Mouse (Mus musculus): ENCODE measurements around the gene Tas1r2. TPM values are rescaled to one million over a fixed set of nuclear protein-coding genes. Genes with fewer than 3 reads are reported as not detected.

Gene Tas1r2
- polyA plus RNA-seq (2014; fragmentation: Nextera tagmentation; extraction: Ambion mirVana), result not detected in 2 replicates

- no peak within 1 kb of the TSS for H3K9ac ChIP-seq (ENCODE audit: low read length)
- ATAC-seq (ENCODE audit: insufficient read depth, low FRiP score, low TSS enrichment) (no peak), DNase-seq (ENCODE audit: low spot score) (no peak)
- no peak within 1 kb of the TSS for H3K27ac ChIP-seq (ENCODE audit: low read depth, low read length)
- no peaks in the 10 kb centered on the region for H3K27me3 ChIP-seq (ENCODE audit: control insufficient read depth, insufficient read depth, low read length)
- H3K4me1 ChIP-seq (ENCODE audit: control insufficient read depth, insufficient read depth, low read length), result no peaks in the 10 kb centered on the region
- H3K9me3 ChIP-seq (ENCODE audit: control insufficient read depth, low read length), result no peaks in the 10 kb centered on the region
- WGBS, result 88% methylated on average over 8 of the region's 8 CpGs
- no peak within 1 kb of the TSS for H3K4me2 ChIP-seq (ENCODE audit: low read depth)
- H3K4me3 ChIP-seq (ENCODE audit: low read depth, low read length), result no peak within 1 kb of the TSS
- peaks cover 2% of the 10 kb centered on the region for H3K36me3 ChIP-seq (ENCODE audit: control insufficient read depth, insufficient read depth, low read length)
Observed at GRCm38 (mm10) chr4:139653238-139653637, at the start of gene Tas1r2. Tas1r2 (plus strand) TSS chr4:139653538.

- peaks cover 2% of the 10 kb centered on the region; the same call in 1 of the 2 replicates for H3K4me1 ChIP-seq (ENCODE audit: control insufficient read depth, insufficient read depth, low read length)
- peaks cover 3% of the 10 kb centered on the region; the same call in 1 of the 2 replicates for H3K36me3 ChIP-seq (ENCODE audit: control insufficient read depth, insufficient read depth, low read length)
- H3K9me3 ChIP-seq (ENCODE audit: control insufficient read depth, low read length), result no peaks in the 10 kb centered on the region
- H3K9ac ChIP-seq (ENCODE audit: low read length), result no peak overlapping the region
- DNase-seq (ENCODE audit: low spot score), result no peak
- no peak for ATAC-seq (ENCODE audit: insufficient read depth, low FRiP score, low TSS enrichment)
- H3K27me3 ChIP-seq (ENCODE audit: control insufficient read depth, insufficient read depth, low read length), result no peaks in the 10 kb centered on the region
- H3K27ac ChIP-seq (ENCODE audit: low read depth, low read length), result no peak overlapping the region
- no peak overlapping the region for H3K4me2 ChIP-seq (ENCODE audit: low read depth)
- no peak overlapping the region for H3K4me3 ChIP-seq (ENCODE audit: low read depth, low read length)
- 91% methylated on average over 11 of the region's 11 CpGs for WGBS
Observed at GRCm38 (mm10) chr4:139605216-139605615, 48.1 kb upstream of the Tas1r2 start.

GRCm38 (mm10) chr4:139606732-139607131, 46.6 kb upstream of the Tas1r2 start:
- ATAC-seq (ENCODE audit: insufficient read depth, low FRiP score, low TSS enrichment) (no peak), DNase-seq (ENCODE audit: low spot score) (no peak)
- no peak overlapping the region for H3K4me2 ChIP-seq (ENCODE audit: low read depth)
- no peaks in the 10 kb centered on the region for H3K9me3 ChIP-seq (ENCODE audit: control insufficient read depth, low read length)
- 93% methylated on average over 5 of the region's 5 CpGs for WGBS
- H3K4me1 ChIP-seq (ENCODE audit: control insufficient read depth, insufficient read depth, low read length), result 0 out of 2 replicates have a peak, but pooled peaks cover 2% of the 10 kb centered on the region
- H3K27ac ChIP-seq (ENCODE audit: low read depth, low read length), result no peak overlapping the region
- no peaks in the 10 kb centered on the region for H3K27me3 ChIP-seq (ENCODE audit: control insufficient read depth, insufficient read depth, low read length)
- H3K4me3 ChIP-seq (ENCODE audit: low read depth, low read length), result no peak overlapping the region
- H3K9ac ChIP-seq (ENCODE audit: low read length), result no peak overlapping the region
- H3K36me3 ChIP-seq (ENCODE audit: control insufficient read depth, insufficient read depth, low read length), result peaks cover 3% of the 10 kb centered on the region; the same call in 1 of the 2 replicates

- Histone ChIP-seq H3K4me3 (ENCODE audit: low read depth, low read length) (no peak overlapping the region), H3K27ac (ENCODE audit: low read depth, low read length) (no peak overlapping the region), H3K36me3 (ENCODE audit: control insufficient read depth, insufficient read depth, low read length) (peaks cover 14% of the 10 kb centered on the region), H3K9me3 (ENCODE audit: control insufficient read depth, low read length) (no peaks in the 10 kb centered on the region), H3K9ac (ENCODE audit: low read length) (no peak overlapping the region), H3K27me3 (ENCODE audit: control insufficient read depth, insufficient read depth, low read length) (no peaks in the 10 kb centered on the region), H3K4me1 (ENCODE audit: control insufficient read depth, insufficient read depth, low read length) (no peaks in the 10 kb centered on the region), H3K4me2 (ENCODE audit: low read depth) (no peak overlapping the region)
- ATAC-seq (ENCODE audit: insufficient read depth, low FRiP score, low TSS enrichment), result no peak
- DNase-seq (ENCODE audit: low spot score), result no peak
- WGBS, result 79% methylated on average over 4 of the region's 4 CpGs
Observed at GRCm38 (mm10) chr4:139608975-139609374, 44.4 kb upstream of the Tas1r2 start.

GRCm38 (mm10) chr4:139610954-139611353, 42.4 kb upstream of the Tas1r2 start:
- H3K27ac ChIP-seq (ENCODE audit: low read depth, low read length), result 0 out of 2 replicates have a peak overlapping the region, but pooled peaks have one; percentile 15
- H3K4me3 ChIP-seq (ENCODE audit: low read depth, low read length), result no peak overlapping the region
- ATAC-seq (ENCODE audit: insufficient read depth, low FRiP score, low TSS enrichment) (no peak), DNase-seq (ENCODE audit: low spot score) (no peak)
- H3K4me1 ChIP-seq (ENCODE audit: control insufficient read depth, insufficient read depth, low read length), result no peaks in the 10 kb centered on the region
- H3K36me3 ChIP-seq (ENCODE audit: control insufficient read depth, insufficient read depth, low read length), result peaks cover 18% of the 10 kb centered on the region
- H3K9me3 ChIP-seq (ENCODE audit: control insufficient read depth, low read length), result no peaks in the 10 kb centered on the region
- H3K9ac ChIP-seq (ENCODE audit: low read length), result no peak overlapping the region
- H3K27me3 ChIP-seq (ENCODE audit: control insufficient read depth, insufficient read depth, low read length), result no peaks in the 10 kb centered on the region
- WGBS, result 67% methylated on average over 6 of the region's 6 CpGs
- H3K4me2 ChIP-seq (ENCODE audit: low read depth), result no peak overlapping the region

- Histone ChIP-seq H3K27me3 (ENCODE audit: control insufficient read depth, insufficient read depth, low read length) (no peaks in the 10 kb centered on the region), H3K27ac (ENCODE audit: low read depth, low read length) (no peak overlapping the region), H3K4me2 (ENCODE audit: low read depth) (peak overlapping the region; percentile 3; the same call in 1 of the 2 replicates), H3K36me3 (ENCODE audit: control insufficient read depth, insufficient read depth, low read length) (peaks cover 18% of the 10 kb centered on the region), H3K9ac (ENCODE audit: low read length) (no peak overlapping the region), H3K9me3 (ENCODE audit: control insufficient read depth, low read length) (no peaks in the 10 kb centered on the region), H3K4me3 (ENCODE audit: low read depth, low read length) (no peak overlapping the region), H3K4me1 (ENCODE audit: control insufficient read depth, insufficient read depth, low read length) (no peaks in the 10 kb centered on the region)
- DNase-seq (ENCODE audit: low spot score), result peak; percentile 84
- 4% methylated on average over 10 of the region's 10 CpGs for WGBS
- peak; percentile 35; the same call in 1 of the 2 replicates for ATAC-seq (ENCODE audit: insufficient read depth, low FRiP score, low TSS enrichment)
Observed at GRCm38 (mm10) chr4:139611542-139611953, 41.8 kb upstream of the Tas1r2 start.

- peaks cover 14% of the 10 kb centered on the region for H3K36me3 ChIP-seq (ENCODE audit: control insufficient read depth, insufficient read depth, low read length)
- H3K4me3 ChIP-seq (ENCODE audit: low read depth, low read length), result no peak overlapping the region
- 90% methylated on average over 21 of the region's 21 CpGs for WGBS
- no peak for ATAC-seq (ENCODE audit: insufficient read depth, low FRiP score, low TSS enrichment)
- H3K27me3 ChIP-seq (ENCODE audit: control insufficient read depth, insufficient read depth, low read length), result no peaks in the 10 kb centered on the region
- H3K4me2 ChIP-seq (ENCODE audit: low read depth), result no peak overlapping the region
- H3K9ac ChIP-seq (ENCODE audit: low read length), result no peak overlapping the region
- no peak overlapping the region for H3K27ac ChIP-seq (ENCODE audit: low read depth, low read length)
- DNase-seq (ENCODE audit: low spot score), result no peak
- no peaks in the 10 kb centered on the region for H3K9me3 ChIP-seq (ENCODE audit: control insufficient read depth, low read length)
- H3K4me1 ChIP-seq (ENCODE audit: control insufficient read depth, insufficient read depth, low read length), result no peaks in the 10 kb centered on the region
Observed at GRCm38 (mm10) chr4:139614524-139615260, 38.6 kb upstream of the Tas1r2 start.

GRCm38 (mm10) chr4:139616276-139617000, 36.9 kb upstream of the Tas1r2 start:
- Histone ChIP-seq H3K27ac (ENCODE audit: low read depth, low read length) (no peak overlapping the region), H3K9me3 (ENCODE audit: control insufficient read depth, low read length) (no peaks in the 10 kb centered on the region), H3K9ac (ENCODE audit: low read length) (no peak overlapping the region), H3K4me2 (ENCODE audit: low read depth) (peak overlapping the region; percentile 10), H3K36me3 (ENCODE audit: control insufficient read depth, insufficient read depth, low read length) (peaks cover 14% of the 10 kb centered on the region), H3K4me1 (ENCODE audit: control insufficient read depth, insufficient read depth, low read length) (no peaks in the 10 kb centered on the region), H3K4me3 (ENCODE audit: low read depth, low read length) (peak overlapping the region; percentile 20), H3K27me3 (ENCODE audit: control insufficient read depth, insufficient read depth, low read length) (no peaks in the 10 kb centered on the region)
- ATAC-seq (ENCODE audit: insufficient read depth, low FRiP score, low TSS enrichment), result no peak
- 12% methylated on average over 24 of the region's 24 CpGs for WGBS
- peak; percentile 47 for DNase-seq (ENCODE audit: low spot score)

Measured in neural tube, embryonic 11.5 days (tissue).